Mouse (Mus musculus): Measurements from ENCODE around the gene Hipk1.
"Not testable (repeated sequence)": the region's sequence is repeated elsewhere in the genome, so short reads cannot be mapped to it uniquely, and the experiment has no call there.

The Hipk1 gene

DNA sequence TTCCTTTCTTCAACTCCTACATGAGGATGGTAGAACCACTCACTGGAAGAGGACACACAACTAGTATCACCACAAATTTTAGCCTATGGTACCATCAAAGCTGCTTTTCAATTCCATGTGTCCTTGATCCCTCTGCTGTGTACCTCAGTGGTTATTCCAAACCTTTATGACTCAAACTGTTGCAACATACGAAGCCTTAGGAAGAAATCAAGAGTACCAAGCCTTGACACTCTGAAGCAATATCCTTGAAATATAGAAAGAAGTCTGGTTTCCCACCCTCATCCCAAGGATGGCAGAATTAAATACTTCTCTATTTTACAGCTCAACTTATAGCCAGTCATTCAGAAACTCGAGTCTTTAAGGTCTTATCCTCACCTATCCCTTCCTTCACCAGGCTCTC lies 5.0 kb upstream of the Hipk1 start:
- DNase-seq (ENCODE audit: low read depth in 1 of 2, low spot score in 2 of 2) = no peak

DNA sequence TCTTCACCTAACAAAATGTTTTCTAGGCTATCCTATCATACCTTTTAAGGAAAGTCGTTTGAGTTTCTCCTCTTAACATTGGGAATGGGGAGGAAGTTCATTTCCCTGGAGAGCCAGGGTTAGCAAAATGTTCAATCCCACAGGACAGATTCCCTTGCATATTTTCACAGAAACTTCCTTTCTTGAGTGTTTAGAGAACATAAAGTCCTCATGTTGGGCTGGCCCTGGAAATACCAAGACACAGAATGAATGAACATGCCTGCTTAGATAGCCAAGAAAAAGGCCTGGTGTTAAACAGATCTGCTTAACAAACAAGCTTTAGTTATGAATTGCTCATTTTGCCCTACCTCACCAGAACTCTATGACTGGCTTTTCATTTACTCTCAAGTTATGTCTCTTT lies 1.2 kb upstream of the Hipk1 start:
- no peak for DNase-seq (ENCODE audit: low read depth in 1 of 2, low spot score in 2 of 2)

GRCm38 (mm10) chr3:103792111-103792406 lies 696 bp upstream of the Hipk1 start:
- not testable (repeated sequence) for DNase-seq (ENCODE audit: low read depth in 1 of 2, low spot score in 2 of 2)

- DNase-seq (ENCODE audit: low read depth in 1 of 2, low spot score in 2 of 2) = no peak
These were observed 817 bp downstream of the Hipk1 start for GRCm38 (mm10) chr3:103790346-103791145.

DNA sequence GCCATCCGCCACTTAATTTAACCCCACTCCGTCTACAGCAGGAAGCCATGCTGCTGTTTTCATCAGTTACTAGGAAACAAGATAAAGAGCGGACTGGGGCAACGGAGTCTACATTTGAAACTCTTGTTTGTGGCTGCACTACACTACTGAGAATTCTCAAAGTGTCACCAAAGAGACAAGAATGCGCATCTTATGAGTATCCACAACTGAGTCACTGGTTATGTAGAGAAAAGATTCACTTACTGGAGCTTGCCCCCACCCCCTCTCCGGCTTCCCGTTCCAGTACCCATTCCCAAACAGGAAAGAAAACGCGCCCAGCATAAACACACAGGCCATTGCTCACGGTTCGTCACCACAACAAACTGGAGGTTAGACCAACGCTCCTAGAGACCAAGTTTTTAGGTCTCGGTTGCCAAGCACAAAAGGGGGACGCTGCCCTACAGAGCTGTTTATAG lies 1.4 kb downstream of the Hipk1 start:
- no peak for DNase-seq (ENCODE audit: low read depth in 1 of 2, low spot score in 2 of 2)

- DNase-seq (ENCODE audit: low read depth in 1 of 2, low spot score in 2 of 2) = no peak
These were observed 2.3 kb downstream of the Hipk1 start for GRCm38 (mm10) chr3:103789096-103789495.

DNA sequence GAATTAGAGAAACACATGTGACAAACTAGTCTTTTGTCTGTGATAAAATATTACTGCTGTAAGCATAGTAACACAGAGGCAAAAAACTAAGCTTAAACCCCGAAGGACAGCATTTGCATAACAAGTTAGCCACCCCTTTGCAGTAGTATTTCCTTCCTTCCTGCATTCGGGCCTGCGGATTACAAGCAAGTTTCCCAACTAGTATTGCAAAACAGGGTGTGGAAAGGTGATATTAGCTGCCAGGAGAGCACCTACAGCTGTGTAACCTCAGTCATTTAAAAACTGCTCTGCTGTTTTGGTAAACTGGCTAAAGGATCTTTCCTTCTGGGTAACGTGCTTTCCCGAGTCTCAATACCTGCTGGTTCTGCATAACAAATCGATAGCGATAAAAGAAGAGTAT lies 4.1 kb downstream of the Hipk1 start:
- no peak for DNase-seq (ENCODE audit: low read depth in 1 of 2, low spot score in 2 of 2)

GRCm38 (mm10) chr3:103782844-103783609 lies 8.3 kb downstream of the Hipk1 start:
- DNase-seq (ENCODE audit: low read depth in 1 of 2, low spot score in 2 of 2) = no peak

DNA sequence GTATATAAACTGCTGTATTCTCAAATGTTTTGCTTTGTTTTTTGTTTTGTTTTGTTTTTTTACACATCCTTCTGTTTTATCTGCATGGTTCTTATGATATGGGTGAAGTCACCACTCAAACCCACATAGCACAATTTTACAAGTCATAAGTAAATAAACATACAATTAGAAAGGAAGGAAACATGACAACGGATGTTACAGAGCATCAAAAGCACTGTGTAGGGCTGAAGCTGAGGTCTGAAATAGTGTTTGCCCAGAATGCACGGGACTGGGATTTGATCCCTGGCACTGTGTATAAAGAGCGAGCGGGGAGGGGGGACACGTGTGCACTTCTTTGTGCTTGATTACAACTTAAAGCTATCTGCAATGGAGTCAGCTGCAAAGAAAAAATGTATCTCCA lies 10.6 kb downstream of the Hipk1 start:
- DNase-seq (ENCODE audit: low read depth in 1 of 2, low spot score in 2 of 2) = no peak

DNA sequence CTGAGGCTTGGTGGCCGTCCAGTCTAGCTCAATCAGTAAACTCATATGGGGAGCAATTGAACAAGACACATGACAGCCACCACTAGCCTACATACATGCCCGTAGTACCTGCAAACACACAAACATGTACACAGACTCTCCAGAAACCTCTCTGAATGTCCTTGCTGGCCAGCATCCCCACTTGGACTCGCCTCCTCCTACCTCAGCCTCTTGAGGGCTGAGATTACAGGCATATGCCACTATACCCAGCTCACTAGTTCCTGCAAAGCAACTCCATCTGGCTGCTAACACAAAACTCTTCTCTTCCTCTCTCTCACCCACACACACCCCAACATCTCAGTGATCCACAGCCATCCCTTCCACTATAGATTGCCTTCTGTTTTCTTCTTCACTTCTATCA lies 11.1 kb downstream of the Hipk1 start:
- DNase-seq (ENCODE audit: low read depth in 1 of 2, low spot score in 2 of 2) = no peak

- DNase-seq (ENCODE audit: low read depth in 1 of 2, low spot score in 2 of 2) = no peak
These were observed 12.2 kb downstream of the Hipk1 start for GRCm38 (mm10) chr3:103779183-103779582.

- no peak for DNase-seq (ENCODE audit: low read depth in 1 of 2, low spot score in 2 of 2)
These were observed 12.7 kb downstream of the Hipk1 start for GRCm38 (mm10) chr3:103778660-103779059.

GRCm38 (mm10) chr3:103777940-103778339 lies 13.4 kb downstream of the Hipk1 start:
- no peak for DNase-seq (ENCODE audit: low read depth in 1 of 2, low spot score in 2 of 2)

DNA sequence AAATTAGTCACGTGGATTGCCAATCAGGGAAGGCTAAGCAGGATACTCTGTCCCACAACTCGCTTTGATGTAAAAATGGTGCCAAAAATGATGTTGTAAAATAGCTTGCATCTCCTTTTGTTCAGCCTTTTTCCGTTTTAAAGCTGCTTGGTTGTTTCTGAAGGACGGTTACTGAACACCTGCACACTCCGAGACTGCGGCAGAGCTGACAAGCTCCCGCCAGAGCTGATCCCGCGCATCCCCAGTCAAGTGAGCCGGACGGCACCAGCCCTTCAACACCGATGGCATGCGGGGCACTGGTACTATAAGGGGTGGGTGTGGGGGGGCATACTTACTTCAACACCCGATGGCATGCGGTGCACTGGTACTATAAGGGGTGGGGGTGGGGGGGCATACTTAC lies 17.4 kb downstream of the Hipk1 start:
- DNase-seq (ENCODE audit: low read depth in 1 of 2, low spot score in 2 of 2) = no peak

DNA sequence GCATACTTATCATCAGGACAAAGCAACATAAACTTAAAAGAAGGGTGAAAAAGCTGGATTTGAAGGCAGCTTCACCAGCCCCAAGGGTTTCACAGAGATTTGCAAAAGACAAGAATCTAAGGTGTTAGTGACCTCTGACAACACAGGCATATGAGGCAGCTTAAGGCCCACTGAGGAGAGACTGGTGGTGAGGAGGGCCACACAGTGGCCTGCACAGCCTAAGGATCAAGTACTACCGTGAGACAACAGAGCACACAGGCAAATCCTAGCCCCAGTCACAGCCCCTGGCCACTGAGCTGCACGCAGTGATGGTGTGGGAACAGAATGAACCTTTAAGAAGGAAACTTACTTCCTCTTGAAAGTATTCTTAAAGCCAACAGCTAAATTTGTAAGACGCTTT lies 17.9 kb downstream of the Hipk1 start:
- DNase-seq (ENCODE audit: low read depth in 1 of 2, low spot score in 2 of 2) = no peak

DNA sequence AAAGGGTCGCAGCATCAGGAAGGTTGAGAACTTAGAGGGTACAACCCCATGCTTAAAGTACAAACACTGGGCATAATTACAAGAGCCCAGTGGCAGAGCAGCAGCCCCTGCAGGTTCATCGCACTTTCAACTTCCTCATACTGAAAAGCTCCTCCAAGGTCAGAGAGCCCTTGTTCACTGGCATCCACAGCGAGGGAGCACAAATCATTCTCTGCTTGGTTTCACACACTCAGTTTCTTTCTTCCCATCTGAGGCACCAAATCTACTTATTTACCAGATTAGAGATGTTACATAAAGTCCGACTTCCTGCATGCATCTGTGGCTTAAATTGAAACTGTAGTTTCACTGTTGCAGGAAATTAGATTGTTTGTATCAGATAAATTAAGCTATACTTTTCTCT lies 18.5 kb downstream of the Hipk1 start:
- DNase-seq (ENCODE audit: low read depth in 1 of 2, low spot score in 2 of 2) = no peak

DNA sequence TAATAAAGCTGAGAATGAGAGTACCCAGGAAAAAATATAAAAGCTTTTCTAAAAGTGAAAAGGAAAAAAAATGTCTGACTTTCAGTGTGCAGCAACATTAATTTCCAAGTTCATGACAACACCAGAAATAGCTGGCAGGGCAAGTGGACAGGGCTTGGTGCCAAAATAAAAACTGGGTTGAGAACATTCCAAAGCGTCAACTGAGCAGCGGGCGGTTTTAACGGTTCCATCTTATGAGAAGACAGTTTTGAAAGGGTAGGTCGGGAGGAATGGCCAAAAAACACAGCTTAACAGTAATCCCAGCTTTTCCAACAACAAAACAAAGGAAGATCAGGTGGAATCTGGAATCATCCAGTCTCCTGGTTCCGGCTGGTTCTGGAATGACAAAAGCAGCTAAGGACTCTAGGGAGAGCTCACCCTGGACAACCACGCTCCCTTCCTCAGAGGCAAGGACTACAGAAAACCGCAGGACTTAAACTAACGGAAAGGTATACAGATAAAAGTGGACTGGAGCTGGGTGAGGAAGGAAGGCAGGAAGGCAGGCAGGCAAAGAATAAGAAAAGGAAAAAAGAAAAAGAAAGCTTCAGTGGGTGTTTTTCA lies 19.7 kb downstream of the Hipk1 start:
- DNase-seq (ENCODE audit: low read depth in 1 of 2, low spot score in 2 of 2) = no peak

DNA sequence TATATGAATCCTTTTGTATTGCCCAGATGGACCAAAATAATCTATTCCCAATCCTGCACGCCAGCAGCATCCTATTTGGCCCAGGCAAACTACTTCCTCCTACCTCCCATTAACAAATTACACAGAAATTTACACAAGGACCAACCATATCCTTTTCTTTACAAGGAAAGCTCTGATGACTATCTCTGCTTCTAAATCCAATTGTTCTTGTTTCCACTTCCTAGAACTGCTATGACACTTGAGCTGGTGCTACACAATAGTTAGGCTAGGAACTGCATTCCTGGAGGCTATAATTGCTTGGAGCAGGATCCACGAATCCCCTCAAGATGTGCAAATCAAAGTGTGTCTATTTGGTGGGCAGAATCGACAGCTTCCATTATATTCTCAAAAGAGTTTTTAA lies 24.6 kb downstream of the Hipk1 start:
- no peak for DNase-seq (ENCODE audit: low read depth in 1 of 2, low spot score in 2 of 2)

GRCm38 (mm10) chr3:103759261-103759970 lies 31.9 kb downstream of the Hipk1 start:
- no peak for DNase-seq (ENCODE audit: low read depth in 1 of 2, low spot score in 2 of 2)

- DNase-seq (ENCODE audit: low read depth in 1 of 2, low spot score in 2 of 2) = no peak
These were observed 32.9 kb downstream of the Hipk1 start for GRCm38 (mm10) chr3:103758456-103758855.

DNA sequence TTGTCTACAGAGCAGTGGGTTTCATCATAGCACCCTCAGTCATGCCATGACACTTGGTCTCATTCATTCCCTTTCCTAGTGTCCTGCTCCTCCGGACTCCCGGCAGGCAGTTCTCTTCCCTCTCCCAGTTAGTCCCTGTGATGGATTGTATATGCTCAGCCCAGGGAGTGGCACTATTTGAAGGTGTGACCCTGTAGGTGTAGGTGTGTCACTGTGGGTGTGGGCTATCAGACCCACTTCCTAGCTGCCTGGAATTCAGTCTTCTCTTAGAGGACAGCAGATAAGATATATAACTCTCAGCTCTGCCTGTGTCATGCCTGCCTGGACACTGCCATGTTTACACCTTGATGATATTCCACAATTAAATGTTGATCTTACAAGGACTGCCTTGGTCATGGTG lies 34.4 kb downstream of the Hipk1 start:
- DNase-seq (ENCODE audit: low read depth in 1 of 2, low spot score in 2 of 2) = no peak

- DNase-seq (ENCODE audit: low read depth in 1 of 2, low spot score in 2 of 2) = no peak
These were observed 36.0 kb downstream of the Hipk1 start for GRCm38 (mm10) chr3:103755351-103755750.
